Mouse (Mus musculus) ES-Bruce4 (cell line): ENCODE results near the gene Ssr3. TPM values are rescaled to one million over a fixed set of nuclear protein-coding genes. Genes with fewer than 3 reads are reported as not detected.

Experiments
- H3K27ac ChIP-seq: 2 replicates; pipeline ENCODE4 v1.5.1; 2012; ENCODE audit warnings: low read length, inconsistent platforms; ENCODE audit not compliant: insufficient read depth
- H3K27me3 ChIP-seq: 2 replicates; pipeline ENCODE4 v1.6.1; 2012; ENCODE audit warnings: mild to moderate bottlenecking, low read length, inconsistent platforms; ENCODE audit not compliant: control insufficient read depth, poor library complexity, insufficient read depth, severe bottlenecking
- H3K36me3 ChIP-seq: 2 replicates; pipeline ENCODE4 v1.6.1; 2012; ENCODE audit warnings: inconsistent platforms, mild to moderate bottlenecking, low read length, moderate library complexity; ENCODE audit not compliant: control insufficient read depth, poor library complexity, insufficient read depth, severe bottlenecking
- H3K4me1 ChIP-seq: one replicate; pipeline ENCODE4 v1.8.1; 2011; ENCODE audit warnings: low read length; ENCODE audit not compliant: control insufficient read depth, insufficient read depth
- H3K4me3 ChIP-seq: 2 replicates; pipeline ENCODE4 v1.5.1; 2011; ENCODE audit warnings: low read depth, mild to moderate bottlenecking, low read length
- H3K9ac ChIP-seq: 2 replicates; pipeline ENCODE4 v1.6.1; 2012; ENCODE audit warnings: low read depth, mild to moderate bottlenecking, inconsistent platforms; ENCODE audit not compliant: poor library complexity, severe bottlenecking
- H3K9me3 ChIP-seq: replicated peaks from 2 replicates; pipeline ENCODE4 v1.6.1; 2012; ENCODE audit warnings: mild to moderate bottlenecking, low read length, inconsistent platforms; ENCODE audit not compliant: control insufficient read depth, poor library complexity, insufficient read depth, severe bottlenecking
- CTCF ChIP-seq: IDR thresholded peaks from one replicate; pipeline ENCODE4 v1.8.1; 2011; ENCODE audit warnings: low read depth, low read length
- EP300 ChIP-seq: IDR thresholded peaks from 2 replicates; pipeline ENCODE4 v1.6.1; 2011; ENCODE audit warnings: low read depth, low read length; ENCODE audit not compliant: insufficient read depth
- POLR2A ChIP-seq: IDR thresholded peaks from one replicate; pipeline ENCODE4 v1.8.1; 2011; ENCODE audit warnings: low read length; ENCODE audit not compliant: insufficient read depth
- polyA plus RNA-seq: library from polyadenylated mRNA; stranded (reverse); fragments of >200 nt; gene quantifications from 2 replicates; pipeline ENCODE4 v1.2.4, GENCODE M21; 2011; ENCODE audit warnings: low read depth; ENCODE audit not compliant: missing spikeins, insufficient read depth, insufficient read length

The Ssr3 gene
- 219 and 237 TPM in 2 replicates for polyA plus RNA-seq

DNA sequence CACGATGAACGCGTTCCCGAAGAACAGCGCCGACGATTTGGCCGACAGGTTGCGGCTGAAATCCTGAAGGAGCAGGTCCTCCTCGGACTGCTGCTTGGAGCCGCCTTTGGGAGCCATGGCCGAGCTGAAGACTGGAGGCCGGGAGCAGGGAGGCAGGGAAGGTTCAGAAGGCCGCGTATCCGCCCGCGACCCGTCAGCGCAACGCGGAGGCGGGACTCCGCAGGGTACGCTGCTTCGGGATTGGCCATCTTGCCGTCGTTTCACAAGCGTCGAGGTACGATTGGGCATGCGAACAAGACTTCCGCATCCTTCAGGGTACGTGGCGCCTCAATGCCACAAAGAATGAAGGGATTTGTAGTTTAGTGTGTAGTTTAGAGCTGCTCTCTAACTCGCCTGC is at the start of gene Ssr3:
Gene Ssr3 (minus strand): TSS at position 203 of the 397 bp plus-strand sequence.
- no peaks in the 10 kb centered on the region for H3K4me1 ChIP-seq
- H3K9ac ChIP-seq, result peak within 1 kb of the TSS; percentile 80
- peak within 1 kb of the TSS; percentile 90 for H3K4me3 ChIP-seq
- TF ChIP-seq EP300 (no peak), POLR2A (peak; percentile 52)
- peaks cover 29% of the 10 kb centered on the region for H3K36me3 ChIP-seq
- H3K27ac ChIP-seq, result peak within 1 kb of the TSS; percentile 2; the same call in 1 of the 2 replicates
- H3K9me3 ChIP-seq, result no peaks in the 10 kb centered on the region
- no peaks in the 10 kb centered on the region for H3K27me3 ChIP-seq

- TF ChIP-seq POLR2A (no peak), EP300 (no peak), CTCF (no peak)
Measured at GRCm38 (mm10) chr3:65441586-65442111, 49.2 kb upstream of the Ssr3 start.

GRCm38 (mm10) chr3:65438511-65439228 is 46.2 kb upstream of the Ssr3 start:
- Histone ChIP-seq H3K27me3 (no peaks in the 10 kb centered on the region), H3K27ac (no peak overlapping the region), H3K9me3 (no peaks in the 10 kb centered on the region), H3K9ac (no peak overlapping the region), H3K4me3 (no peak overlapping the region), H3K36me3 (no peaks in the 10 kb centered on the region), H3K4me1 (no peaks in the 10 kb centered on the region)
- no peak for TF ChIP-seq CTCF
- TF ChIP-seq POLR2A, result no peak
- TF ChIP-seq EP300, result no peak

More at GRCm38 (mm10) chr3:65441586-65442111, 49.2 kb upstream of the Ssr3 start:
- Histone ChIP-seq H3K4me3 (no peak overlapping the region), H3K27me3 (no peaks in the 10 kb centered on the region), H3K9ac (no peak overlapping the region), H3K9me3 (no peaks in the 10 kb centered on the region), H3K27ac (no peak overlapping the region), H3K4me1 (no peaks in the 10 kb centered on the region), H3K36me3 (no peaks in the 10 kb centered on the region)

- Histone ChIP-seq H3K27ac (no peak overlapping the region), H3K4me3 (no peak overlapping the region)
- TF ChIP-seq EP300 (no peak), POLR2A (no peak), CTCF (no peak)
Measured at GRCm38 (mm10) chr3:65435812-65436211, 43.4 kb upstream of the Ssr3 start.

GRCm38 (mm10) chr3:65435101-65435571 is 42.7 kb upstream of the Ssr3 start:
- Histone ChIP-seq H3K9me3 (no peaks in the 10 kb centered on the region), H3K4me3 (no peak overlapping the region), H3K27ac (no peak overlapping the region), H3K9ac (no peak overlapping the region), H3K36me3 (no peaks in the 10 kb centered on the region), H3K4me1 (no peaks in the 10 kb centered on the region), H3K27me3 (no peaks in the 10 kb centered on the region)
- TF ChIP-seq POLR2A (no peak), CTCF (no peak), EP300 (no peak)

More at GRCm38 (mm10) chr3:65435812-65436211, 43.4 kb upstream of the Ssr3 start:
- Histone ChIP-seq H3K9me3 (no peaks in the 10 kb centered on the region), H3K36me3 (no peaks in the 10 kb centered on the region), H3K27me3 (no peaks in the 10 kb centered on the region), H3K9ac (no peak overlapping the region), H3K4me1 (no peaks in the 10 kb centered on the region)

DNA sequence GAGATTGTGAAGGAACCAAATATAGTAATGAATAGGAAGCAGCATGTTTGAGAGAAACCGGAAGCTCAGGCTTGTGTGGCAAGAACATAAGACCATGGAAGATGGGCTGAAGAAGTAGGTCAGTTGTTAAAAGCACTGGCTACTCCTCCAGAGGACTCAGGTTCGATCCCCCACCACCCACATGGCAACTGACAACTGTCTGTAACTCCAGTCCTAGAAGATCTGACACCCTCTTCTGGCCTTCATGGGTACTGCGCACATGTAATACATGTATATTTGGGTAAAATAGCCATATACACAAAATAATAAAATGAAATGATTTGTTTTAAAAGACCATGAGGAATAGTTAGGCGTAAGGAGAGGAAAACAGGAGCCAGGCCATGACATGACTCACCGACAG is 39.8 kb upstream of the Ssr3 start:
- H3K36me3 ChIP-seq, result no peaks in the 10 kb centered on the region
- no peak overlapping the region for H3K9ac ChIP-seq
- no peaks in the 10 kb centered on the region for H3K27me3 ChIP-seq
- TF ChIP-seq EP300, result no peak
- no peak for TF ChIP-seq POLR2A
- TF ChIP-seq CTCF, result no peak
- no peak overlapping the region for H3K27ac ChIP-seq
- no peaks in the 10 kb centered on the region for H3K9me3 ChIP-seq
- H3K4me1 ChIP-seq, result no peaks in the 10 kb centered on the region
- no peak overlapping the region for H3K4me3 ChIP-seq
